Mouse (Mus musculus) gastrocnemius, postnatal 36 days (tissue): ENCODE measurements around the gene Golga2. TPM values are rescaled to one million over a fixed set of nuclear protein-coding genes. Genes with fewer than 3 reads are reported as not detected.

Source experiments
- DNase-seq, 2 experiments: peaks; one replicate each; pipeline ENCODE4 v3.0.0; 2022
- intact Hi-C: fragments of 180-260 bp; cut with DNase I; formaldehyde crosslinking; loops from one replicate; pipeline ENCODE4 v1.15.1; 2025
- total RNA-seq, 2 experiments: library from RNA; stranded (reverse); gene quantifications; 2 replicates each; pipeline ENCODE4 v1.2.3; 2021

Gene Golga2
- total RNA-seq, 2 experiments from 2014 or later: 54.1 to 54.7 TPM

DNA sequence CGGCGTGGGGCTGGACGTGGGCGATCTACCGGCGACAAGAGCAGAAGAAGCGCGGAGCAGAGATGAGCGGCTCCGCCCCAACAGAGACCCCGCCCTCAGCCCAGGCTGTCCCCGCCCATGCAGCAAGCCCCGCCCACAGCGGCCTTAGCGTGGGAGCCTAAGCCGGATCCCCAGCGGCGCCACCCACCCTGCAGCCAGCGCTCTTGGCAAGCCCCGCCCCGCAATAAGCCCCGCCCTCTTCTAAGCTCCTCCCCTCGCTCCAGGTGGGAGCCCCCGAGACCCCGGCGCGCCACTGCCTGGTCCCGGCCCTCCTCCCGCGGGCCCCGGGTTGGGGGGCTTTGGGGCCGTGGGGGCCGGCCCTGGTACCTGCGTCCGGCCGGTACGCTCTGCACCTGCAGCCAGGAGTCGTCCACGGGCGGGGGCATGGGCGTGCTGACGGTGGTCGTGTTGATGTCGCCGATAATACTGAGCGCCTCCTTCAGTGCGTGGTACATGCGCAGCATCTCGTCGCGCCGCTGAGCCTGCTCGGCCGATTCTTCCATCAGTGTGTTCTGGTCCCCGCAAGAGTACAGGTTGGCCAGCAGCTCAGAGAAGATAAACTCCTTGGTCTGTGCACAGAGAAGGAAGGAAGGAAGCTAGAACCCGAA, 25.3 kb downstream of the Golga2 start:
- intact Hi-C loops: no loop called here
- peak in 1 of 2 experiments; percentile 71 for DNase-seq

DNA sequence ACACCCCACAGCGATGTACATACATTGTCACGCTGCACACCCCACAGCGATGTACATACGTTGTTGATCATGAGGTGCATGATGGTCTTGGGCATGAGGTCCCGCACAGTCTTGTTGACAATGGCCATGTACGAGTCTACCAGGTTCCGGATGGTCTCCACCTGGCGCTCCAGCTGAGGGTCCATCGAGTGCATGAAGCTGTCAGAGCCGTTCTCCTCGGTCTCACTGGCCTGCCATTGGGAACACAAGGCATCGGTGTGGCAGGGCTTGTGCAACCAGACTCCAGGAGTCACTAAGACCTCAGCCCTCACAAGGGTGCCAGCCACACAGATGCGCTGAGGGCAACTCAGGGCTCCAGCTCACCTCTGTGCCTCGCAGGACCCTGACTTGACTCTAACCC, 27.6 kb downstream of the Golga2 start:
- DNase-seq: no peak
- intact Hi-C loops: loop anchor here (5.0 kb wide), 1 partner anchor 37 kb away; the partner anchor contains the start of genes Ciz1 and Dnm1

DNA sequence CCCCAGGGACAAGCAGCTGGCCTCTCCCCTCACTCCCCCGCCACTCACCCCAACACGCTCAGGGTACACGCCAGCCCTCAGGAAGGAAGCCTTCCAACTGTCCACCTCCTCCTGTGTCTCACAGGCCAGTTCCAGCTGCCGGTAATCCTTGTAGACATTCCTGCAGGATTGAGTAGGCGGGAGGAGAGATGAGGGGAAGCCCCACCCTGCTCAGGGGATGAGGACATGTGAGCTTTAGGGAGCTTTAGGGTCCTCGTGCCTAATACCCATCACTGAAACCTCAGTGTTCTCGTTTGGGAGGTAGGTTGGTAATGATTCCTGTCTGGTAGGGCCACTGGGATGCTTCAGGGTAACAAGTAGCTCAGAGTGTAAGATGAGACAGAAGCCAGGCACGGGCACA, 28.6 kb downstream of the Golga2 start:
- intact Hi-C loops: loop anchor here (5.0 kb wide), 1 partner anchor 37 kb away; the partner anchor contains the start of genes Ciz1 and Dnm1
- peak in 1 of 2 experiments; percentile 53 for DNase-seq

DNA sequence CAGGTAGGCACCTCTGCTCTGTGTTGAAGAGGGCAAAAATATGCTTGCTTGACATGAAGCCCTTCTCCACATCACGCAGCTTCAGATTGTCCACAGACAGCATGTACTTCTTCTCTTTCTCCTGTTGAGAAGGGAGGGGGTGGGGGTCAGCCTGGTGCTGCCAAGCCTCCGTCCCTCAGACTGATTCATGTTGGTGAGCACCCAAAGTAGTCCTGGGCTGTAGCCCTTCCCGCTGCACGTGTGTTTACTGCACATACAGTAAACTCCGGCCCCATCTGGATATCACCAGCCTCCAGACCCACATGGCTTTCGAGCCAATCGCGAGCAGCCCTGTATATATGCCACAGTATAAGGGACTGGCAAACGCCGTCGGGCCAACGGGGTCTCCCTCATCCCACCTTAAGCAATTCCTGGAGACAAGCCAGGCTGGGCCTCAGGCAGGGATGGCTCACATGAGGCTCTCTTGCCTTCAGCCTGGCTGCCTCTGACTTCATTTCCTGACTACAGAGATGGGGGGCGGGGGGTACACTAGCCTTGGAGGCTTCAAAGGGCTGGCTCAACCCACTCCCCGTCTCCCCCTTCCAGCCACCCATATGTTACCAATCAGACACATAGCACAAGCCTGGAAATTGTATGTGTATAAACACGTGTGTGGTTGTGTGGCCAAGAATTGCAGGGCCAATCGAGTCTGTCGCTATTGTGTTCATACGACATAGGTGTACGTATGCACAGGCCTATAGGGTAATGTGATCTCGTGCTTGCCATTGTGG, 29.9 kb downstream of the Golga2 start:
- intact Hi-C loops: loop anchor here (5.0 kb wide), 1 partner anchor 35 kb away; the partner anchor contains the start of genes Ciz1 and Dnm1
- DNase-seq: no peak

DNA sequence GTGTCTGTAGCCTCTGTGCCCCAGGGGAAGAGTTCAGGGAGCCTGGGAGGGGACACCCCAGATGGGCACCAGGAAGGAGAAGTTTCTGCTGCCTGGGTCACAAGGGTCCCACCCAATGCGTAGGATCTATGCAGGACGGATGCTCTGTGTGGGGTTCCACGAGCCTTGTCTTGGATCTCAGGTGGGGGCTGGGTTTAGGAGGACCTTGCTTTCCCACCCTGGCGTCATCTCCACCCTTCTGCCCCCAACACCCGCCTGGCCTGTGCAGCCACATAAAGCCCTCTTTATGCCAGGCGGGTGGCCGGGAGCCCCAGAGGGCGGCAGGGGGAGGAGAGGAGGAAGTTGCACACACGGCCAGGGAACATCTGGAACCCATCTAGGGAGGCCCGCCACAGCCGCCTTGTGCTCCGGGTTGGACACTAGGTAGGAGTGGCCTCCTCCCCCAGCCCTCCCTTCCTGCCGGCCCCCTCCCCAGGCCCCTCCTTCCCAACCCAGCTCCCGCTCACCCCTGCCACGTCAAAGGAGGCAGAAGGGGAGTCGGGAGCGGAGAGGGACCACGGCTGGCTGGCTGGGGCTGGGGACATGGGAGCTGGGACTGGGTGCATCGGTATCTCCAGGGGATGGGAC, 30.7 kb downstream of the Golga2 start:
- intact Hi-C loops: loop anchor here (5.0 kb wide), 1 partner anchor 34 kb away; the partner anchor contains the start of genes Ciz1 and Dnm1
- peak; percentile 68 to 73 for DNase-seq

DNA sequence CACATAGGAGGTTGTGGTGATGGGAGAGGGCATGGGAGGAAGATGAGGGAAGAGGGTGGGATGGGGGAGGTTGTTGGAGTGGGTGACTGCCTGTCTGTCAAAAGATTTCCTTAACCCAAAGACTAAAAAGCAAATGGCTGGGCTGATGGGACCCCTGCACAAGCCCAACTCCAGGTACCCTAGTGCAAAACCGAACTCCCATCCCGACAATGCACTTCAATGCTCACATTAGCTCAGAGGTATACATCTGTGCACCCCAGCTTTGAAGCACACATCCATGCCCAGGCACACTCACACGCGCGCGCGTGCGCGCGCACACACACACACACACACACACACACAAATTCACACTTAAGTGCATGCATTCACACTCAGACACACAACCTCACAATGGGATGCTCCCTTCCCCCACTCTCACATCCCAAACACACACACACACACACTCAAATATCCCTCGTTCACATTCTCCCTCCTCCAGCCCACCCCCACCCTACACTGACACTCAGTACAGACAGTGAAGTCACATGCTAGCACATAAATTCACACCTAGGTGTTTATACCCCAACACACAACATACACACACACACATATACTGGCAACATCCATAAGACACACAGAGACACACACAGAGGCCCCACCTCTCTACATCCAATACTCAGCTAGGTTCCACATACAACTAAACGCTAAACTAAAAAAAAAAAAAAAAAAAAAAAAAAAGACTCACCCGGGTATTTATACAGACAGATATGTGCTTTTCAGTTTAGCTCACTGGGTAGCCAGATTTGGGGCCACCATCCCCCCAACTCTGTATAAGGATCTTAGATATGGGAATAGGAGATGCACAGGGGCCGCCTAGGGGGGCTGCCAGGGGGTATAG, 31.8 kb downstream of the Golga2 start:
- intact Hi-C loops: loop anchor here (5.0 kb wide), 1 partner anchor 33 kb away; the partner anchor contains the start of genes Ciz1 and Dnm1
- no peak for DNase-seq

DNA sequence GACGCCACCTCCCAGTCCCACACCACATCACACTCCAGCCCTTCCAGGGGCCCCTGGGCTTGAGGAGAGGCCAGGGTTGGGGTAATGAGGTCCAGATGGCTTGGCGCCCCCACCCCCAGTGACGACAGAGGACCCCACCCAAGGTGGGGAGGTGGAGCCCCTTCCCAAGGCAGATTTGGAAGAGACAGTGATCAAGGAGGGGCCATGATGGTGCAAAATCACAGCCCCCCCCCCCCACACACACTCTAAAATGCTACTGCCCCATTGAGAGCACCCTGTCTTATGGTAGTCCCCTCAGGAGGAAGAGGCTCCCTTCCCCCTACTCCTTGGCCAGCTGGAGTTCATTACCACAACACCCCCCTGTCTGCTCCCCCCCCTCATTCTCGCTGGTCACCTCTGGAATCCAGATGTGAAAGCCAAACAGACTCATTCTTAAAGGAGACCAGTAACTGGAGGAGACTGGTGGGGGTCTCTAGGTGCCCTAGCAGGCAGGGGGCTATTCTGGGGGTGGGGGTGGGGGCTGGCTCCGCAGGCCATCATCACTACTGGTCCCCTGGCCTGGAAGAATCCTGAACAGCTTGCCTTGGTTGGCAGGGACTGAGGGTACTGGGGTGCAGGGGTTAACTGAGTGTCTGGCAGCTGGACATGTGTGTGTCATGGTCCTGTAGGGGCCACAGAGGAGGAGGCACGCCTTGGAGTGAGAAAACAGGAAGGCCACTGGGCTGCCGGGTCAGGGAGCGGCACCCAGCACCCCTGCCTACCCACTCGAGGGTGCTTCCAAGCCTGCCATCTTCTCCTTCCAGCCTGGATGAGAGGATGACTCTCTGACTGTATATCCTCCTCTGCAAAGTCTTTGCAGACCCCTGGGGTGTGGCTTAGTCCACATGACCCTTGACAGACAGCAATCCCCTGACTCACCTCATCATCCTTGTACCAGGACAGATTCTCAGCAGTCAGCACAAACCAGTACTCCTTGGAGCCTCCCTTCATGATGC, 32.7 kb downstream of the Golga2 start:
- DNase-seq: peak; percentile 67 to 74
- intact Hi-C loops: loop anchor here (5.0 kb wide), 1 partner anchor 32 kb away; the partner anchor contains the start of genes Ciz1 and Dnm1

DNA sequence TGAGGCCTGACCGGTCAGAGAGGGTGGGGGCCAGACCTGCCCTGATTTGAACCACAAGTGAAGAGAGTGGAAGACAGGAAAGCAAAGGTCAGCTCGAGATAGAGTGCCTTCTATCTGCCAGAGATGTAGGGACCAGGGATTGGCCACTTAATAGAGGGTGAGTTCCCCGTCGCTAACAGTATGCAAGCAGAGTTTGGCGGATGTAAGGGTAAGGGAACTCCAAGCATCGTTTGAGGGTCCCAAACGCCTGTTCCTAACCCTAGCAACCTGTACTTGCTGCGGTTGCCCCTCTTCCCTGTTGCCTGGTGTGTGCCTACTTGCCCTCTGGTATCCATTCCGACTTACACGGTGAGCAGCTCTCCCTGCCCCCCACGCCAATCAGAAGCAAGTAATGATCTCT, 33.5 kb downstream of the Golga2 start:
- intact Hi-C loops: no loop called here
- DNase-seq: no peak

DNA sequence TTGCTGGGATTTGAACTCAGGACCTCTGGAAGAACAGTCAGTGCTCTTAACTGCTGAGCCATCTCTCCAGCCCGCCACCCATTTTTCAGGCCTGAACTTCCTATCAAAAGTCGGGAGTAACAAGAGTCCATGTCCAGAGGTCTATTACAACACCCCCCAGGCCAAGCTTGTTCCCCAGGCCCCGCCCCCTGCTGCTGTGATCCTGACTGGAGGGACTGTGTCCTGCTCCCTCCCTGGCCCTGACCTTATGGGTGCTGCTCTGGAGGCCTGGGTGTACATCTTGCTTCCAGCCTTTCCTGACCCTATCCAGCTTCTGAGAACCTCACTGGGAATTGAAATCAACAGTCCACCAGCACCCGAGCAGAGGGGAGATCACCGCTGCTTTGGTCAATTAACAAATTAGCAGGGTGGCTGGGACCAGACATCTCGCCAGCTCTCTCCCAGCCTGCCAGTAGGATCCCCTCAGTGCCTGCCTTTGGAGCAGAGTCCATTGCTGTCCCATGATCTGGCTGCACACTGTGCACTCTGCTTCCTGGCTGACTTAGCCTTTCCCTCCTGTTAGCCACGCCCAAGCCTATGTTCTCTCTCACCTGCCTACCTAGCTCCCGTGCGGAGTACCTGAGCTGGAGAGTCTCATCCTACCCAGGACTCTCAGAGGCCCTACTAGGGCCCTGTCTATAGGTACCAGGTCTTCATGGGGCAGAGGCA, 34.6 kb downstream of the Golga2 start:
- no peak for DNase-seq
- intact Hi-C loops: no loop called here

DNA sequence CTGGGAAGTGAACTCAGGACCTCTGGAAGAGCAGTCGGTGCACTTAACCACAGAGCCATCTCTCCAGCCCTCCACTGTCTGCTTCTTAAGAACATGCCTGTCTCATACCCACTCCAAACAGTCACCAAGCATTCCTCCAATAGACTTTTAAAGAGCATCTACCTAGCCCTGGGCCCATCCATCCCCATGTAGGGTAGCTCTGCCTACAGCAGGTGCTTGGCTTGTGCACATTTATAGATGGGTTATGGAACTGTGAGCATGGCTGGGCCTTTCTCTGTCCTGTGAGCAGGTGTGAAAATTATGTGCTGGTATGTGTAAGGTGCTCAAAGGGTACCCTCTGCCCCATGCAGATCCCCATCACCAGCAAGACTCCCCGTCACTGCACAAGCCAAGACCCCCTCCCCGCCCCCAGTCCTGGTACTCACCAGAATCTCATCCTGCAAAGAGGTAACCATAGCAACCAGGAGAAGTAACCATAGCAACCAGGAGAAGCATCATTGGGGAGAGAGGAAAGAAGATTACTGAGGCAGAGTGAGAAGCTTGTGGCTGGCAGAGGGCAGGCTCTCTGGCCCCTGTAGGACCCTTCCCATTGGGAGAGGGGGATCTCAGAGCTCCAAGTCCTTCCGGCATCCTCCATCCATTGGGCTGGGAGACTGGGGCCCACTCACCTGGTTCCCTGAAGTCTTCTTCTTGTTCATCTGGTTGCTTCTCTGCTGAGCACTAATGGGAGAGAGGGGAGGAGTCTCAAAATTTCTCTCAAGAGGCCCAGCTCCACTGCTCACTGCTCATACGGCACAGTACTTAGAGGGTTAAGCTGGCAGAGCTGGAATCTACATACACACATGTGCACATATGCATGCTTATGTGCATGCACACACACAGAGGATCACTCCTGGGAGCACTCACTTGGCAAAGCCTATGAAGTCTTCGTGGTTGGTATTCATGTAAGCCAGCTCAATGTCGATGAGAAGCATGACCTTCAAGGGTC, 35.9 kb downstream of the Golga2 start:
- intact Hi-C loops: no loop called here

DNA sequence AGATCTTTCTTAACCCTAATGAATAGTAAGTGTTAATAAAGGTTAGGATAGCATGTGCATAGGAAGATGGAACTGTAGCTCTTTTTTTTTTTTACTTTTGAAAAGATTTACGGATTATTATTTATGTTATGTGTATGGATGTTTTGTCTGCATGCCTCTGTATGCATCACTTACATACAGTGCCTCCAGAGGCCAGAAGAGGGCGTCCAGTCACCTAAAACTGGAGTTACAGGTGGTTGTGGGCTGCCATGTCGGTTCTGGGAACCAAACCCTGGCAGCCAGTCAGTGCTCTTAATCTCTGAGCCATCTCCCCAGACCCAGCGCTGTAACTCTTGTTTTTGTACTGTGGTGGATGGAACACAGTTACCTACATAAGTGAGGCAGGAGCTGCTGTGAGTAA, 37.1 kb downstream of the Golga2 start:
- no peak for DNase-seq
- intact Hi-C loops: no loop called here

More for the DNA sequence above, 35.9 kb downstream of the Golga2 start:
- DNase-seq: no peak

DNA sequence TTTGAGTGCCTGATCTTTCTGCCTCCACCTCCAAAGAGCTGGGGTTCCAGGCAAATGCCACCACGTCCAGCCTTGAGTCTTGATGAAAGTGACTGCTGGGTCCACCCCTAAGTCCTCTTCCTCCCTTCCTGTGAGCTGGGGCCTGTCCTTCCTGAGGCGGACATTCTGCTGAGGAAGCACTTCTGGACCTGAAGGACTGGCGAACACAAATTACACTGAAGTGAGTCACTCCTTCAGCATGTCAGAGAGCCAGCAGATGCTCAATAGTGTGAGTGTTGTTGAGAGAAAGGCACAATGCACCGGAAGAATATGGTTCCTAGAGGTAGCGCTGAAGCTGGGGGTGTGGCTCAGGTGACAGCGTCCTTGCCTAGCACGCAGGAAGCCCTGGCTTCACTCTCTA, 38.2 kb downstream of the Golga2 start:
- intact Hi-C loops: no loop called here
- DNase-seq: no peak

DNA sequence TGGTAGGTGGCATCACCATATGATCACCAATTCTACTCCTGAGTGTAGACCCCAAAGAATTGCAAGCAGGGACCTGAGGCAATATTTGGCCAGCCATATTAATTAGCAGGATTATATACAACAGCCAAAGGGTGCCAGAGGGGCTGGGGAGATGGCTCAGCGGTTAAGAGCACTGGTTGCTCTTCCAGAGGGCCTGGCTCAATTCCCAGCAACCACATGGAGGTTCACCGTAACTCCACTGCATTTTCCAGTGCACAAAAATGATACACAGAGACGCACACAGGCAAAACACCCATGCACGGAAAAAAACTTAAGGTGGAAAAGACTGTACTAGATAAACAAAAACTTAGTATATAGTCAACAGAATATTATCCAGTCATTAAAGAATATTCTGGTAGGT, 40.0 kb downstream of the Golga2 start:
- no peak for DNase-seq
- intact Hi-C loops: no loop called here

DNA sequence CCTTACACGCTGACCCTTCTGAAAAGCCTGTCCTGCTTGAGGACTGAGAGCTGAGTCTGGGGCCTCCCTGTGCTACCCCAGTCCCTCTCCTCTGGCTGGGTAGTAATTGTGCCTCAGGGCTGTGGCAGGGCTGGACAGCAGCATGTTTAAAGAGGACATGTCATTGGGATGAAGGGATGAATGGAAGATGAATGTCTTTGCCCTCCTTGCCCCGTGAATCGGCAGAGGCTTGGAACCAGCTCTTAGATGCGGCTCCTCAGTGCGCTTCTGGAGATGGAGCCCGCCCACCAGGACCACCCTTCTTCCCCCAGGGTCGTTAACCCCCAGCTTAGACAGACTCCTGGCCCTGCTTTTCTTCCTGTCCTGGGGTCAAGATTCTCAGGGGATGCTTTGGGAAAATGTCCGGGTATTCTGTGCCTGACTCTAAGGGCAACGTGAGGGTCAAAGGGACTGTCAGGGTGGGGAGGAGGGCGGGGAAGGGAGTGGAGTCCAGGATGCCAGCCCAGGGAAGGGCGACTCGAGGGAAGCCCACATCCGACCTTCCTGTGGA, 41.8 kb downstream of the Golga2 start:
- no peak for DNase-seq
- intact Hi-C loops: no loop called here

DNA sequence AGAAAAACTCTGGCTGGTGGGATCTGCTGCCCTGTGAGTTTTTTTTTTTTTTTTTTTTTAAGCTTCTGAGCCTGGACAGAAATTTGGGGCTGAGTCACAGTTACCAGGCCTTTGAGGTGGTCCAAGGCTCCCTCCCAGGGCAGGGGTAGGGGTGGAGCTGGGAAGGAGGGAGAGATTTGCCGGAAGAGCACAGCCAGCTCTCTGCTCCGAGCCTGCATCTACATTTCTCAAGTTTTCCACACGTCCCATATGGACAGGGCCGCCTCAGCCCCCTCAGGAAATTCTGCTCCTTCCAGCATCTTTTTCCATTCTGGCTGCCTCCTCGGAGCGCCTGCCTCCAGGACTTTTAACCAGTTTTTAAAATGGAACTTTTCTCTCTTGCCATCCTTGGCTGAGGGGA, 42.3 kb downstream of the Golga2 start:
- no peak for DNase-seq
- intact Hi-C loops: no loop called here

DNA sequence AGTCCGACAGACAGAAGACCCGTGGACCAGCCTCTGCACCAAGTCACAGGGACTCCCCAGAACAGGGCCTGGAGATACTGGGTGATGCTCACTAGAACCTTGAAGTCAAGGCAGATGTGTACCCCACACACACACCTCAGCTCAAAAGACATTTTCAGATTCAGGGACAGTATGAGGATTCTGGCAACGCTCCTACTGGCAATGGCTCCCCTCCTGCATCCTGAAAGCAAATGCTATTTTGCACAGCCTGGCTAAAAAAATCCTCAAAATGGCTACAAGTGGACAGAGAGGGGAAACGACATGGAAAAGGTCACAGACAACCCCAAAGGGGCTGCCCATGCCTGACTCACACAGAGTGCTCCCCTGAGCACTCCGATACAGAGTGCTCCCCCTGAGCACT, 45.0 kb downstream of the Golga2 start:
- no peak for DNase-seq
- intact Hi-C loops: no loop called here

DNA sequence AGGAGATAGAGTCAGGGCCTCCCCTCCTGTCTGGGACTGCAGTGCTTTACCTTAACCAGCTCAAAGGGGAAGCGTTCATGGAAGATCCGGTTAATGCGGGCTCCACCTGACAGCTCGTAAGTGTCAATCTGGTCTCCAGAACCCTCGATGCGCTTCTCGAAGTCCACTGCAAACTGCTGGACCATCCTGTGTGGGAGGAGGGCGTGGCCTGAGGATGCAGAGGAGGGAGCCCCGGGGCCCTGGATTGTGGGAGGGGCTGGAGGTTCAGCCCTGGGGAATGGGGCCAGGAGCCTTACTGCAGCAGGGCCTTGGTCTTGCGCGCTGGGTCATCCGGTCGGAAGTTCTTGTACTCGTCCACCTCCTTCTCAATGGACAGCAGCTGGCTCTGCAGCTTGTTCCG, 48.7 kb downstream of the Golga2 start:
- intact Hi-C loops: no loop called here
- DNase-seq: no peak
